Mouse (Mus musculus) neural tube, embryonic 12.5 days (tissue): ENCODE data around the gene Tnfrsf1a. TPM values are rescaled to one million over a fixed set of nuclear protein-coding genes. Genes with fewer than 3 reads are reported as not detected.

ENCODE experiments used
- ATAC-seq: fragments of 200-750 bp; cut with Nextera tagmentation; 2 replicates; pipeline ENCODE4 v1.8.0; 2017; ENCODE audit warnings: low read depth, mild to moderate bottlenecking, moderate TSS enrichment, moderate library complexity; ENCODE audit not compliant: low FRiP score
- H3K27ac ChIP-seq: fragments of 300-500 bp; sonication (generic); 2 replicates; pipeline ENCODE4 v1.5.1; 2016
- H3K27me3 ChIP-seq: fragments of 300-500 bp; sonication (generic); replicated peaks from 2 replicates; pipeline ENCODE4 v1.6.1; 2016; ENCODE audit warnings: mild to moderate bottlenecking
- H3K36me3 ChIP-seq: fragments of 300-500 bp; sonication (generic); 2 replicates; pipeline ENCODE4 v1.6.1; 2016; ENCODE audit warnings: mild to moderate bottlenecking
- H3K4me1 ChIP-seq: fragments of 300-500 bp; sonication (generic); 2 replicates; pipeline ENCODE4 v1.6.1; 2016
- H3K4me2 ChIP-seq: fragments of 300-500 bp; sonication (generic); replicated peaks from 2 replicates; pipeline ENCODE4 v1.6.1; 2016; ENCODE audit warnings: mild to moderate bottlenecking
- H3K4me3 ChIP-seq: fragments of 300-500 bp; sonication (generic); 2 replicates; pipeline ENCODE4 v1.5.1; 2016
- H3K9ac ChIP-seq: fragments of 300-500 bp; sonication (generic); 2 replicates; pipeline ENCODE4 v1.6.1; 2016; ENCODE audit warnings: mild to moderate bottlenecking
- H3K9me3 ChIP-seq: fragments of 300-500 bp; sonication (generic); 2 replicates; pipeline ENCODE4 v1.6.1; 2016; ENCODE audit warnings: mild to moderate bottlenecking
- WGBS: fragments of 180-500 bp; shearing (Covaris S2); methylation state at CpG from one replicate; pipeline ENCODE4 v1.1.7; 2016; 5-methylcytosine and 5-hydroxymethylcytosine counted together
- polyA plus RNA-seq: library from polyadenylated mRNA; unstranded; fragments of >200 nt; fragmentation: Nextera tagmentation; extraction: Ambion mirVana; gene quantifications from 2 replicates; pipeline ENCODE4 v1.2.1, GENCODE M21; 2016

Gene Tnfrsf1a
- polyA plus RNA-seq, 1 experiment from 2014 or later: 22.7 TPM

DNA sequence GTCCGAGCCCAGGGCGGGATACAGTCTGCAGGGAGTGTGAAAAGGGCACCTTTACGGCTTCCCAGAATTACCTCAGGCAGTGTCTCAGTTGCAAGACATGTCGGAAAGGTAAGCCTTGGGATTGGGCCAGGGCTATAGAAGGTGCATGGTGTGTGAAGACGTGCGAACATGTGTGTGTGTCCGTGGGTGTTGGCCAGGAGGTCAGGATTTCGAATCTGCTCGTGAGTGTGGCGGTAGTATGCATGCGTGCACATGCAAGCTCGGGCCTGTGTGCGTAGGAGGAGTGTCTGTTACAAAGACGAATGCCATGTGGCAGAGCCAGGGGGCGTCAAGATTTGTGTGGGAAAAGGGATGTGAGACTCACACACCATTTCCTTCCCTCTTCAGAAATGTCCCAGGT is 8.2 kb downstream of the Tnfrsf1a start:
- peaks cover 4% of the 10 kb centered on the region; the same call in 1 of the 2 replicates for H3K36me3 ChIP-seq
- no peak overlapping the region for H3K4me3 ChIP-seq
- H3K4me1 ChIP-seq: peaks cover 29% of the 10 kb centered on the region
- 91% methylated on average over 15 of the region's 15 CpGs for WGBS
- no peak for ATAC-seq
- no peak overlapping the region for H3K9ac ChIP-seq
- peaks cover 17% of the 10 kb centered on the region for H3K27me3 ChIP-seq
- no peaks in the 10 kb centered on the region for H3K9me3 ChIP-seq
- no peak overlapping the region for H3K27ac ChIP-seq
- no peak overlapping the region for H3K4me2 ChIP-seq

DNA sequence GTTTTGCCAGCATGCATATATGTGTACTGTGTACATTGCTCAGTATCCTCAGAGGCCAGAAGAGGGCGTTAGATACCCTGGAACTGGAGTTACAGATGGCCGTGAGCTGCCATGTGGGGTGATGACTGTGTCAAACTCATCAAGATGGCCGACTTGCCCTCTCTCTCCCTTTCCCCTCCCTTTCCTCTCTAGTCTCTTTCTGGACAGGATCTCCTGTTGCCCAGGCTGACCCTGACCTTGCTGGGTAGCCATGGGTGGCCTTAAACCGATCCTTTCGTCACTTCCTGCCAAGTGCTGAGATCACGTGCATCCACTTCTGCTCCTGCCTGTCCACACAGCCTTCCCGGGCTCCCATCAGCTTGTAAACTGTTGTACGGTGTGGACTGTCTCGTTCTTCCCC is 10.8 kb downstream of the Tnfrsf1a start:
- Histone ChIP-seq H3K4me1 (peaks cover 25% of the 10 kb centered on the region), H3K27me3 (peaks cover 43% of the 10 kb centered on the region)

DNA sequence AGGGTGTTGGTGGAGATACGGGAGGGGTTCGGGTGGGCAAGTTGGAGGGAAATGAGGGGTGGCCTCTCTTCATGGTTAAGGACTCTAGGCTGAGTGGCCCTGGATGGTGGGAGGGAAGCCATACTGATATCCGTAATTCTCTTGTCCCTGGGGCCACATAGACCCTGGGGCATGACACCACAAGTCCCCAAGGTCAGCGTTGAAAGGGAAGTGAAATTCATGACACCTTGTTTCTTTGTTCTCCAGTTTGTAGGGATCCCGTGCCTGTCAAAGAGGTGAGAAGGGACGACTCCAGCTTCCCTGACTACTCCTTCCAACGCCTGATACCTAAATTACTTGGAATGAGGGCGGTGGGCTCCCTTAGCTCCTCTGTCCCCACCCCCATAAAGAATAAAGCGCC is 11.7 kb downstream of the Tnfrsf1a start:
- Histone ChIP-seq H3K36me3 (peaks cover 4% of the 10 kb centered on the region; the same call in 1 of the 2 replicates), H3K27ac (no peak overlapping the region), H3K4me1 (peaks cover 17% of the 10 kb centered on the region; the same call in 1 of the 2 replicates), H3K27me3 (peaks cover 44% of the 10 kb centered on the region), H3K4me2 (peak overlapping the region; percentile 52; the same call in 1 of the 2 replicates), H3K9ac (no peak overlapping the region), H3K9me3 (no peaks in the 10 kb centered on the region), H3K4me3 (no peak overlapping the region)
- ATAC-seq: no peak
- 49% methylated on average over 9 of the region's 9 CpGs for WGBS

More for the DNA sequence above, 10.8 kb downstream of the Tnfrsf1a start:
- H3K36me3 ChIP-seq: peaks cover 4% of the 10 kb centered on the region; the same call in 1 of the 2 replicates
- no peak for ATAC-seq
- no peak overlapping the region for H3K27ac ChIP-seq
- no peak overlapping the region for H3K9ac ChIP-seq
- WGBS: 62% methylated on average over 9 of the region's 9 CpGs
- H3K4me3 ChIP-seq: no peak overlapping the region
- no peaks in the 10 kb centered on the region for H3K9me3 ChIP-seq
- H3K4me2 ChIP-seq: no peak overlapping the region

GRCm38 (mm10) chr6:125361467-125362291 is 12.5 kb downstream of the Tnfrsf1a start:
- ATAC-seq: peak; percentile 43
- H3K4me1 ChIP-seq: peaks cover 13% of the 10 kb centered on the region; the same call in 1 of the 2 replicates
- no peaks in the 10 kb centered on the region for H3K9me3 ChIP-seq
- H3K9ac ChIP-seq: no peak overlapping the region
- peaks cover 45% of the 10 kb centered on the region for H3K27me3 ChIP-seq
- 17% methylated on average over 38 of the region's 38 CpGs for WGBS
- peak overlapping the region; percentile 52 for H3K4me2 ChIP-seq
- H3K4me3 ChIP-seq: 0 out of 2 replicates have a peak overlapping the region, but pooled peaks have one; percentile 5
- no peak overlapping the region for H3K27ac ChIP-seq
- peaks cover 4% of the 10 kb centered on the region; the same call in 1 of the 2 replicates for H3K36me3 ChIP-seq

- H3K9me3 ChIP-seq: no peaks in the 10 kb centered on the region
- peak overlapping the region; percentile 25 for H3K4me2 ChIP-seq
- peaks cover 4% of the 10 kb centered on the region; the same call in 1 of the 2 replicates for H3K36me3 ChIP-seq
- WGBS: 14% methylated on average over 15 of the region's 15 CpGs
- no peak for ATAC-seq
- no peak overlapping the region for H3K9ac ChIP-seq
- H3K4me1 ChIP-seq: peaks cover 13% of the 10 kb centered on the region; the same call in 1 of the 2 replicates
- H3K4me3 ChIP-seq: no peak overlapping the region
- no peak overlapping the region for H3K27ac ChIP-seq
- H3K27me3 ChIP-seq: peaks cover 46% of the 10 kb centered on the region
These were observed 13.9 kb downstream of the Tnfrsf1a start for GRCm38 (mm10) chr6:125363021-125363420.

GRCm38 (mm10) chr6:125363451-125364242 is 14.5 kb downstream of the Tnfrsf1a start:
- Histone ChIP-seq H3K4me3 (no peak overlapping the region), H3K27me3 (peaks cover 46% of the 10 kb centered on the region), H3K4me1 (peaks cover 13% of the 10 kb centered on the region; the same call in 1 of the 2 replicates), H3K9me3 (no peaks in the 10 kb centered on the region), H3K9ac (no peak overlapping the region), H3K4me2 (peak overlapping the region; percentile 25), H3K27ac (no peak overlapping the region), H3K36me3 (no peaks in the 10 kb centered on the region; the same call in 1 of the 2 replicates)
- ATAC-seq: no peak
- 7% methylated on average over 23 of the region's 23 CpGs for WGBS

GRCm38 (mm10) chr6:125364448-125364847 is 15.3 kb downstream of the Tnfrsf1a start:
- Histone ChIP-seq H3K36me3 (no peaks in the 10 kb centered on the region; the same call in 1 of the 2 replicates), H3K27ac (no peak overlapping the region), H3K4me2 (peak overlapping the region; percentile 27; the same call in 1 of the 2 replicates), H3K4me1 (peaks cover 13% of the 10 kb centered on the region; the same call in 1 of the 2 replicates), H3K4me3 (no peak overlapping the region), H3K9me3 (no peaks in the 10 kb centered on the region), H3K9ac (no peak overlapping the region), H3K27me3 (peaks cover 46% of the 10 kb centered on the region)
- 5% methylated on average over 8 of the region's 8 CpGs for WGBS
- no peak for ATAC-seq

DNA sequence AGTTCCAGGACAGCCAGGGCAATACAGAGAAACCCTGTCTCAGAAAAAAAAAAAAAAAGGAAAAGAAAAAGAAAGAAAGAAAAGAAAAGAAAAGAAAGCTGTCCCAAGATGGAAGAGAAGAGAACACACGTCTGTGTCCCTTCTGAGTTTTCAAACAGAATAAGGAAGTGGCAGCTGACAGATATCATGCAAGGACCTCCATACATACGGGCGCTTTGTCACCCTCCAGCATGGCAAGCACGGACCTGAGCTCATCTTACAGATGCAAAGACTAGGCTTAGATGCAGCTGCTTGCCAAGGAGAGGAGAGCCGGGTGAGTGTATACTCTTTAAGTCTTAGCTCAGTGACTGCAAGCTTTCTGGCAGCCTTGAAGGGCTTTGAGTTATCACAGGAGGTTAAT is 16.4 kb downstream of the Tnfrsf1a start:
- Histone ChIP-seq H3K4me2 (no peak overlapping the region), H3K27ac (no peak overlapping the region), H3K9me3 (no peaks in the 10 kb centered on the region), H3K27me3 (peaks cover 46% of the 10 kb centered on the region), H3K9ac (no peak overlapping the region), H3K36me3 (no peaks in the 10 kb centered on the region), H3K4me1 (peaks cover 13% of the 10 kb centered on the region; the same call in 1 of the 2 replicates), H3K4me3 (no peak overlapping the region)
- ATAC-seq: no peak
- 92% methylated on average over 5 of the region's 5 CpGs for WGBS

GRCm38 (mm10) chr6:125366133-125366532 is 17.0 kb downstream of the Tnfrsf1a start:
- no peak for ATAC-seq
- no peak overlapping the region for H3K27ac ChIP-seq
- peaks cover 41% of the 10 kb centered on the region for H3K27me3 ChIP-seq
- no peak overlapping the region for H3K4me2 ChIP-seq
- 70% methylated on average over 1 of the region's 1 CpGs for WGBS
- H3K4me3 ChIP-seq: no peak overlapping the region
- no peaks in the 10 kb centered on the region for H3K36me3 ChIP-seq
- H3K9ac ChIP-seq: no peak overlapping the region
- no peaks in the 10 kb centered on the region for H3K9me3 ChIP-seq
- peaks cover 13% of the 10 kb centered on the region; the same call in 1 of the 2 replicates for H3K4me1 ChIP-seq

GRCm38 (mm10) chr6:125367758-125368371 is 18.7 kb downstream of the Tnfrsf1a start:
- Histone ChIP-seq H3K4me3 (no peak overlapping the region), H3K4me2 (no peak overlapping the region), H3K4me1 (0 out of 2 replicates have a peak, but pooled peaks cover 6% of the 10 kb centered on the region), H3K36me3 (no peaks in the 10 kb centered on the region), H3K9ac (no peak overlapping the region), H3K27me3 (peaks cover 28% of the 10 kb centered on the region), H3K9me3 (no peaks in the 10 kb centered on the region), H3K27ac (no peak overlapping the region)
- ATAC-seq: no peak
- 59% methylated on average over 4 of the region's 4 CpGs for WGBS

DNA sequence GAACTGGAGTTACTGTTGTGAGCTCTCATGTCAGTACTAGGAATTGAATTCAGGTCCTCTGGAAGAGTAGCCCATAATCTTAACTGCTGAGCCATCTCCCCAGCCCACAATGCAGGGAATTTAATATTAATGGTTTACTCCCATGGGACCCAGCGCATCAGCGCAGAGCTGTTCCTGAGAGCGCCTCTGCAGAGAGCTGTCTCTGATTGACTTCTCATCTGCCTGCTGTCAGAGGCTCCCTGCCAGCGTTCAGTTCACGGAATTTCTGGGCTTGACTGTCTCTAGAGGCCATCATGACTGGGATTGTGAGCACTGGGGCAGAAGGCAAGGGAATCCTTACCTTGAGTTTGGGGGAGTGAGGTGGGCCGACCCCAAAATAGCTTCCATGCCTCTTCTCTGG is 27.9 kb downstream of the Tnfrsf1a start:
- Histone ChIP-seq H3K27me3 (peaks cover 56% of the 10 kb centered on the region), H3K36me3 (no peaks in the 10 kb centered on the region), H3K27ac (no peak overlapping the region), H3K4me3 (no peak overlapping the region), H3K4me2 (no peak overlapping the region), H3K4me1 (peaks cover 13% of the 10 kb centered on the region), H3K9ac (no peak overlapping the region), H3K9me3 (no peaks in the 10 kb centered on the region)
- ATAC-seq: no peak
- WGBS: 48% methylated on average over 6 of the region's 6 CpGs
